Mouse (Mus musculus) forebrain, embryonic 16.5 days (tissue): ENCODE measurements around the gene Ppp4c. TPM values are rescaled to one million over a fixed set of nuclear protein-coding genes. Genes with fewer than 3 reads are reported as not detected.

ENCODE experiments used
- ATAC-seq: fragments of 200-750 bp; cut with Nextera tagmentation; 2 replicates; pipeline ENCODE4 v1.8.0; 2017; ENCODE audit warnings: mild to moderate bottlenecking, moderate library complexity
- H3K27ac ChIP-seq: fragments of 300-500 bp; sonication (generic); 2 replicates; pipeline ENCODE4 v1.5.1; 2014; ENCODE audit warnings: low read length, control low read depth
- H3K27me3 ChIP-seq: fragments of 300-500 bp; sonication (generic); replicated peaks from 2 replicates; pipeline ENCODE4 v1.6.1; 2014; ENCODE audit warnings: low read length; ENCODE audit not compliant: control insufficient read depth, insufficient read depth
- H3K36me3 ChIP-seq: fragments of 300-500 bp; sonication (generic); 2 replicates; pipeline ENCODE4 v1.6.1; 2014; ENCODE audit not compliant: control insufficient read depth, insufficient read depth
- H3K4me1 ChIP-seq: fragments of 300-500 bp; sonication (generic); replicated peaks from 2 replicates; pipeline ENCODE4 v1.6.1; 2014; ENCODE audit warnings: low read length; ENCODE audit not compliant: control insufficient read depth, insufficient read depth
- H3K4me2 ChIP-seq: fragments of 300-500 bp; sonication (generic); 2 replicates; pipeline ENCODE4 v1.6.1; 2014; ENCODE audit warnings: mild to moderate bottlenecking, low read length, control low read depth
- H3K4me3 ChIP-seq: fragments of 300-500 bp; sonication (generic); replicated peaks from 2 replicates; pipeline ENCODE4 v1.5.1; 2014; ENCODE audit warnings: mild to moderate bottlenecking, low read length, control low read depth
- H3K9ac ChIP-seq: fragments of 300-500 bp; sonication (generic); replicated peaks from 2 replicates; pipeline ENCODE4 v1.6.1; 2014; ENCODE audit warnings: low read depth, low read length, control low read depth
- H3K9me3 ChIP-seq: fragments of 300-500 bp; sonication (generic); 2 replicates; pipeline ENCODE4 v1.6.1; 2016; ENCODE audit warnings: low read length; ENCODE audit not compliant: control insufficient read depth
- WGBS: fragments of 180-500 bp; shearing (Covaris S2); extraction: QIAGEN DNeasy Blood & Tissue Kit; methylation state at CpG from one replicate; pipeline ENCODE4 v1.1.7; 2014; 5-methylcytosine and 5-hydroxymethylcytosine counted together
- polyA plus RNA-seq: library from polyadenylated mRNA; unstranded; fragments of >200 nt; fragmentation: Nextera tagmentation; extraction: Ambion mirVana; gene quantifications from 2 replicates; pipeline ENCODE4 v1.2.1, GENCODE M21; 2015

Ppp4c gene
- polyA plus RNA-seq, 1 experiment from 2014 or later: 202 TPM

GRCm38 (mm10) chr7:126777476-126777875 lies 14.8 kb downstream of the Ppp4c start:
- H3K4me1 ChIP-seq: peaks cover 46% of the 10 kb centered on the region
- peak overlapping the region; percentile 91 for H3K9ac ChIP-seq
- H3K36me3 ChIP-seq: no peaks in the 10 kb centered on the region
- H3K27me3 ChIP-seq: no peaks in the 10 kb centered on the region
- no peak for ATAC-seq
- peak overlapping the region; percentile 86 for H3K4me2 ChIP-seq
- peak overlapping the region; percentile 88 for H3K27ac ChIP-seq
- H3K9me3 ChIP-seq: no peaks in the 10 kb centered on the region
- 45% methylated on average over 10 of the region's 10 CpGs for WGBS
- H3K4me3 ChIP-seq: peak overlapping the region; percentile 74

- Histone ChIP-seq H3K9ac (peak within 1 kb of the TSS; percentile 91), H3K4me3 (peak within 1 kb of the TSS; percentile 74), H3K4me2 (peak within 1 kb of the TSS; percentile 86), H3K9me3 (no peaks in the 10 kb centered on the region), H3K4me1 (peaks cover 46% of the 10 kb centered on the region), H3K27ac (peak within 1 kb of the TSS; percentile 88), H3K27me3 (no peaks in the 10 kb centered on the region), H3K36me3 (no peaks in the 10 kb centered on the region)
- 0% methylated on average over 36 of the region's 37 CpGs for WGBS
- ATAC-seq: peak; percentile 89
These were observed 15.7 kb downstream of the Ppp4c start, which contains the start of gene Ypel3 for GRCm38 (mm10) chr7:126776598-126777057. Ypel3 (plus strand) TSS chr7:126776955.

GRCm38 (mm10) chr7:126775978-126776234 lies 16.4 kb downstream of the Ppp4c start:
- no peak for ATAC-seq
- Histone ChIP-seq H3K27me3 (no peaks in the 10 kb centered on the region), H3K36me3 (no peaks in the 10 kb centered on the region), H3K4me3 (no peak overlapping the region), H3K9ac (no peak overlapping the region), H3K27ac (no peak overlapping the region), H3K9me3 (no peaks in the 10 kb centered on the region), H3K4me2 (no peak overlapping the region), H3K4me1 (peaks cover 40% of the 10 kb centered on the region)
- 68% methylated on average over 3 of the region's 3 CpGs for WGBS

GRCm38 (mm10) chr7:126775185-126775977 lies 16.9 kb downstream of the Ppp4c start:
- Histone ChIP-seq H3K9me3 (no peaks in the 10 kb centered on the region), H3K27ac (no peak overlapping the region), H3K9ac (no peak overlapping the region), H3K4me1 (peaks cover 36% of the 10 kb centered on the region), H3K4me3 (no peak overlapping the region), H3K36me3 (0 out of 2 replicates have a peak, but pooled peaks cover 3% of the 10 kb centered on the region), H3K4me2 (no peak overlapping the region), H3K27me3 (no peaks in the 10 kb centered on the region)
- no peak for ATAC-seq
- 84% methylated on average over 10 of the region's 10 CpGs for WGBS

- no peak overlapping the region for H3K4me3 ChIP-seq
- H3K4me1 ChIP-seq: peaks cover 27% of the 10 kb centered on the region
- ATAC-seq: no peak
- no peak overlapping the region for H3K27ac ChIP-seq
- no peaks in the 10 kb centered on the region for H3K27me3 ChIP-seq
- no peaks in the 10 kb centered on the region for H3K9me3 ChIP-seq
- peaks cover 6% of the 10 kb centered on the region; the same call in 1 of the 2 replicates for H3K36me3 ChIP-seq
- H3K4me2 ChIP-seq: no peak overlapping the region
- no peak overlapping the region for H3K9ac ChIP-seq
- 90% methylated on average over 2 of the region's 2 CpGs for WGBS
These were observed 17.8 kb downstream of the Ppp4c start for GRCm38 (mm10) chr7:126774463-126774862.

- no peak for ATAC-seq
- Histone ChIP-seq H3K4me1 (peaks cover 21% of the 10 kb centered on the region), H3K27ac (no peak overlapping the region), H3K9ac (no peak overlapping the region), H3K27me3 (no peaks in the 10 kb centered on the region), H3K4me2 (no peak overlapping the region), H3K36me3 (peaks cover 9% of the 10 kb centered on the region), H3K9me3 (no peaks in the 10 kb centered on the region), H3K4me3 (no peak overlapping the region)
- WGBS: 77% methylated on average over 2 of the region's 2 CpGs
These were observed 18.9 kb downstream of the Ppp4c start for GRCm38 (mm10) chr7:126773351-126773750.

- peaks cover 16% of the 10 kb centered on the region for H3K36me3 ChIP-seq
These were observed 21.5 kb downstream of the Ppp4c start for GRCm38 (mm10) chr7:126770784-126771183.

GRCm38 (mm10) chr7:126767001-126767400 lies 25.3 kb downstream of the Ppp4c start:
- no peak overlapping the region for H3K9ac ChIP-seq
- H3K4me3 ChIP-seq: no peak overlapping the region
- H3K4me1 ChIP-seq: peaks cover 15% of the 10 kb centered on the region
- peaks cover 22% of the 10 kb centered on the region for H3K36me3 ChIP-seq
- ATAC-seq: no peak
- WGBS: 93% methylated on average over 8 of the region's 8 CpGs
- no peaks in the 10 kb centered on the region for H3K27me3 ChIP-seq
- no peak overlapping the region for H3K27ac ChIP-seq
- H3K4me2 ChIP-seq: no peak overlapping the region
- no peaks in the 10 kb centered on the region for H3K9me3 ChIP-seq

More at GRCm38 (mm10) chr7:126770784-126771183, 21.5 kb downstream of the Ppp4c start:
- Histone ChIP-seq H3K9ac (no peak overlapping the region), H3K27me3 (no peaks in the 10 kb centered on the region), H3K27ac (no peak overlapping the region), H3K4me3 (no peak overlapping the region), H3K9me3 (no peaks in the 10 kb centered on the region), H3K4me2 (no peak overlapping the region), H3K4me1 (peaks cover under 1% of the 10 kb centered on the region)
- 87% methylated on average over 12 of the region's 12 CpGs for WGBS
- no peak for ATAC-seq

GRCm38 (mm10) chr7:126766201-126766600 lies 26.1 kb downstream of the Ppp4c start, which contains the start of gene Gdpd3:
Gdpd3 (plus strand) TSS chr7:126766334.
- Histone ChIP-seq H3K4me3 (no peak within 1 kb of the TSS), H3K27me3 (no peaks in the 10 kb centered on the region), H3K4me1 (peaks cover 23% of the 10 kb centered on the region), H3K4me2 (no peak within 1 kb of the TSS), H3K36me3 (peaks cover 22% of the 10 kb centered on the region), H3K9me3 (no peaks in the 10 kb centered on the region), H3K9ac (no peak within 1 kb of the TSS), H3K27ac (no peak within 1 kb of the TSS)
- WGBS: 88% methylated on average over 16 of the region's 16 CpGs
- ATAC-seq: no peak
